Mouse (Mus musculus) gonadal fat pad, adult 2 months (tissue): ENCODE results near the gene Ubxn1. TPM values are rescaled to one million over a fixed set of nuclear protein-coding genes. Genes with fewer than 3 reads are reported as not detected.
"Not testable (repeated sequence)": the region's sequence is repeated elsewhere in the genome, so short reads cannot be mapped to it uniquely, and the experiment has no call there.

Experiments used
- DNase-seq: peaks from one replicate; pipeline ENCODE4 v3.0.0-alpha.2; 2012; ENCODE audit warnings: low read depth
- polyA plus RNA-seq: library from polyadenylated mRNA; depleted of rRNA; stranded (reverse); fragments of >200 nt; gene quantifications from 2 replicates; pipeline ENCODE4 v1.2.3, GENCODE M21; 2012; rRNA removed

The Ubxn1 gene
- 88.9 and 91.5 TPM in 2 replicates for polyA plus RNA-seq

GRCm38 (mm10) chr19:8871267-8872186, at the start of gene Ubxn1:
TSS of gene Ubxn1 (plus strand) at chr19:8871496.
- DNase-seq = peak; percentile 93

GRCm38 (mm10) chr19:8822696-8823095, 48.6 kb upstream of the Ubxn1 start:
- DNase-seq = no peak

- DNase-seq = no peak
Measured at GRCm38 (mm10) chr19:8829660-8830059, 41.6 kb upstream of the Ubxn1 start, which contains the start of gene AC129217.1. TSS of gene AC129217.1 (plus strand) at chr19:8829773.

- DNase-seq = no peak
Measured at GRCm38 (mm10) chr19:8830664-8831063, 40.6 kb upstream of the Ubxn1 start.

- DNase-seq = no peak
Measured at GRCm38 (mm10) chr19:8831262-8831661, 40.0 kb upstream of the Ubxn1 start.

- no peak for DNase-seq
Measured at GRCm38 (mm10) chr19:8832971-8833370, 38.3 kb upstream of the Ubxn1 start.

- DNase-seq = not testable (repeated sequence)
Measured at GRCm38 (mm10) chr19:8836327-8836726, 35.0 kb upstream of the Ubxn1 start.

GRCm38 (mm10) chr19:8837251-8837791, 34.0 kb upstream of the Ubxn1 start, which contains the start of gene Bscl2:
TSS of gene Bscl2 (plus strand) at chr19:8837467.
- no peak for DNase-seq

GRCm38 (mm10) chr19:8838041-8838730, 33.1 kb upstream of the Ubxn1 start:
- no peak for DNase-seq

GRCm38 (mm10) chr19:8839103-8839907, 32.0 kb upstream of the Ubxn1 start, which contains the start of gene Gng3:
TSS of gene Gng3 (minus strand) at chr19:8839194.
- DNase-seq = no peak

GRCm38 (mm10) chr19:8839908-8840791, 31.1 kb upstream of the Ubxn1 start:
- no peak for DNase-seq

GRCm38 (mm10) chr19:8841012-8841411, 30.3 kb upstream of the Ubxn1 start:
- no peak for DNase-seq

GRCm38 (mm10) chr19:8842961-8843360, 28.3 kb upstream of the Ubxn1 start:
- DNase-seq = no peak

GRCm38 (mm10) chr19:8844371-8845129, 26.7 kb upstream of the Ubxn1 start:
- DNase-seq = peak; percentile 95

- DNase-seq = no peak
Measured at GRCm38 (mm10) chr19:8848356-8848755, 22.9 kb upstream of the Ubxn1 start.

GRCm38 (mm10) chr19:8850402-8850901, 20.8 kb upstream of the Ubxn1 start, which contains the start of gene Lrrn4cl:
TSS of gene Lrrn4cl (plus strand) at chr19:8850768.
- DNase-seq = no peak

GRCm38 (mm10) chr19:8851639-8852038, 19.7 kb upstream of the Ubxn1 start:
- no peak for DNase-seq

- DNase-seq = no peak
Measured at GRCm38 (mm10) chr19:8852236-8852928, 18.9 kb upstream of the Ubxn1 start.

- DNase-seq = no peak
Measured at GRCm38 (mm10) chr19:8853117-8853516, 18.2 kb upstream of the Ubxn1 start.
